Mouse (Mus musculus): ENCODE measurements around the gene Hic1.

The Hic1 gene

GRCm38 (mm10) chr11:75169405-75170080 is at the start of gene Hic1:
Hic1 (minus strand) TSS chr11:75169519.
- DNase-seq (ENCODE audit: low spot score) = no peak

- DNase-seq (ENCODE audit: low spot score) = peak; percentile 47
These were observed 45.0 kb upstream of the Hic1 start for GRCm38 (mm10) chr11:75214081-75214950.

GRCm38 (mm10) chr11:75213372-75214080 is 44.2 kb upstream of the Hic1 start:
- peak; percentile 85 for DNase-seq (ENCODE audit: low spot score)

- no peak for DNase-seq (ENCODE audit: low spot score)
These were observed 43.6 kb upstream of the Hic1 start for GRCm38 (mm10) chr11:75212876-75213275.

- no peak for DNase-seq (ENCODE audit: low spot score)
These were observed 42.8 kb upstream of the Hic1 start for GRCm38 (mm10) chr11:75212031-75212667.

- peak; percentile 37 for DNase-seq (ENCODE audit: low spot score)
These were observed 41.4 kb upstream of the Hic1 start for GRCm38 (mm10) chr11:75210755-75211154.

- DNase-seq (ENCODE audit: low spot score) = no peak
These were observed 40.8 kb upstream of the Hic1 start for GRCm38 (mm10) chr11:75210093-75210492.

GRCm38 (mm10) chr11:75209363-75209762 is 40.0 kb upstream of the Hic1 start:
- no peak for DNase-seq (ENCODE audit: low spot score)

- DNase-seq (ENCODE audit: low spot score) = no peak
These were observed 37.0 kb upstream of the Hic1 start for GRCm38 (mm10) chr11:75206347-75206746.

GRCm38 (mm10) chr11:75204472-75204871 is 35.2 kb upstream of the Hic1 start:
- no peak for DNase-seq (ENCODE audit: low spot score)

- no peak for DNase-seq (ENCODE audit: low spot score)
These were observed 34.6 kb upstream of the Hic1 start for GRCm38 (mm10) chr11:75203926-75204325.

GRCm38 (mm10) chr11:75201721-75202120 is 32.4 kb upstream of the Hic1 start:
- no peak for DNase-seq (ENCODE audit: low spot score)

GRCm38 (mm10) chr11:75200935-75201334 is 31.6 kb upstream of the Hic1 start:
- no peak for DNase-seq (ENCODE audit: low spot score)

GRCm38 (mm10) chr11:75199951-75200350 is 30.6 kb upstream of the Hic1 start:
- no peak for DNase-seq (ENCODE audit: low spot score)

- DNase-seq (ENCODE audit: low spot score) = no peak
These were observed 29.5 kb upstream of the Hic1 start for GRCm38 (mm10) chr11:75198792-75199191.

GRCm38 (mm10) chr11:75197956-75198355 is 28.6 kb upstream of the Hic1 start:
- no peak for DNase-seq (ENCODE audit: low spot score)

- DNase-seq (ENCODE audit: low spot score) = no peak
These were observed 26.8 kb upstream of the Hic1 start for GRCm38 (mm10) chr11:75196131-75196530.

- peak; percentile 78 for DNase-seq (ENCODE audit: low spot score)
These were observed 25.6 kb upstream of the Hic1 start for GRCm38 (mm10) chr11:75194850-75195461.

- DNase-seq (ENCODE audit: low spot score) = no peak
These were observed 25.0 kb upstream of the Hic1 start for GRCm38 (mm10) chr11:75194121-75194849.

- peak; percentile 68 for DNase-seq (ENCODE audit: low spot score)
These were observed 24.1 kb upstream of the Hic1 start, which contains the start of gene Rtn4rl1 for GRCm38 (mm10) chr11:75193256-75194071. Rtn4rl1 (plus strand) TSS chr11:75193783.

Data from retina, embryonic 14.5 days (tissue).